Mouse (Mus musculus) liver, embryonic 14.5 days (tissue): ENCODE measurements at regions not wholly inside any gene's neighbourhood (a gene's known extent, or its start where the extent isn't known, plus 50 kb on each side); places are given as distances from the start of the nearest gene placed in this dataset.

ENCODE experiments used
- CTCF ChIP-seq: IDR thresholded peaks from 2 replicates; pipeline ENCODE4 v1.5.1; 2016; ENCODE audit warnings: antibody characterized with exemption, low read depth, control low read depth
- EP300 ChIP-seq: IDR thresholded peaks from 2 replicates; pipeline ENCODE4 v1.6.1; 2016; ENCODE audit warnings: antibody characterized with exemption, low read depth

DNA sequence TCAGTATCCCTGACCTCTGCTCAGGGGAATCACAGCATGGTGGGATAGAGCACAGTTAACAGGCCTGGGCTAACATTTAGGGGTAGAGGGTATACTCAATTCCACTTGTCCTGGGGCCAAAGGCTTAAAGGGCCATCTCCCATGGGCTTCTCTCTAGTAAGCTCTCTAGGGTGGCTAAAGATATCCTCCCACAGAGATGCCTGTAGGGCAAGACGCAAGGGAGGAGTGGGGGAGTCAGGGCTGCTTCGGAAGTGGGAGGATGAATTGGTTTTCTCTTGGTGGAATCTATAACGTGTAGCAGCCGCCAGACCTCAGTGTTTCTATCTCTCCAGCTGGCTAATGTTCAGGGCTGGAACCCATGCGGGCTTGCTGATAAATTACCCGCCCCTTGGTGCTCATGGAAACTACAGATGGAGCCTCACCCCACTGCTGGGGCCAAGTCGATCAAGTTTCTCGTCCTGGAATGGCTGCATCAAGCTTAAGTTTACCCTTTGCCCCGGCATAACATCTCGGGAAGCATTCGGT, 275.0 kb downstream of the Ajap1 start:
- TF ChIP-seq CTCF = no peak
- no peak for TF ChIP-seq EP300
